Mouse (Mus musculus) intestine, embryonic 16.5 days (tissue): ENCODE data around the gene Ppp6r2. TPM values are rescaled to one million over a fixed set of nuclear protein-coding genes. Genes with fewer than 3 reads are reported as not detected.

Source experiments
- ATAC-seq: fragments of 200-750 bp; cut with Nextera tagmentation; 2 replicates; pipeline ENCODE4 v1.8.0; 2017; ENCODE audit warnings: moderate TSS enrichment, moderate library complexity
- H3K27ac ChIP-seq: fragments of 300-500 bp; sonication (generic); 2 replicates; pipeline ENCODE4 v1.5.1; 2014; ENCODE audit warnings: mild to moderate bottlenecking, low read length
- H3K27me3 ChIP-seq: fragments of 300-500 bp; sonication (generic); replicated peaks from 2 replicates; pipeline ENCODE4 v1.6.1; 2014; ENCODE audit warnings: low read length, control low read depth, mixed read lengths; ENCODE audit not compliant: control insufficient read depth, insufficient read depth
- H3K36me3 ChIP-seq: fragments of 300-500 bp; sonication (generic); 2 replicates; pipeline ENCODE4 v1.6.1; 2014; ENCODE audit warnings: low read length, control low read depth; ENCODE audit not compliant: control insufficient read depth, insufficient read depth
- H3K4me1 ChIP-seq: fragments of 300-500 bp; sonication (generic); 2 replicates; pipeline ENCODE4 v1.6.1; 2014; ENCODE audit warnings: low read length, control low read depth, mixed read lengths; ENCODE audit not compliant: control insufficient read depth, insufficient read depth
- H3K4me2 ChIP-seq: fragments of 300-500 bp; sonication (generic); 2 replicates; pipeline ENCODE4 v1.6.1; 2014; ENCODE audit warnings: low read depth, low read length, control low read depth
- H3K4me3 ChIP-seq: fragments of 300-500 bp; sonication (generic); 2 replicates; pipeline ENCODE4 v1.5.1; 2014; ENCODE audit warnings: mild to moderate bottlenecking, low read length
- H3K9ac ChIP-seq: fragments of 300-500 bp; sonication (generic); 2 replicates; pipeline ENCODE4 v1.6.1; 2014; ENCODE audit warnings: low read depth, low read length
- H3K9me3 ChIP-seq: fragments of 300-500 bp; sonication (generic); 2 replicates; pipeline ENCODE4 v1.6.1; 2016; ENCODE audit warnings: low read length, control low read depth; ENCODE audit not compliant: control insufficient read depth
- WGBS: fragments of 180-500 bp; shearing (Covaris S2); extraction: QIAGEN DNeasy Blood & Tissue Kit; methylation state at CpG from one replicate; pipeline ENCODE4 v1.1.7; 2014; 5-methylcytosine and 5-hydroxymethylcytosine counted together
- polyA plus RNA-seq: library from polyadenylated mRNA; unstranded; fragments of >200 nt; fragmentation: Nextera tagmentation; extraction: Ambion mirVana; gene quantifications from 2 replicates; pipeline ENCODE4 v1.2.1, GENCODE M21; 2015

Ppp6r2 gene
- polyA plus RNA-seq, 1 experiment from 2014 or later = 18.0 TPM

DNA sequence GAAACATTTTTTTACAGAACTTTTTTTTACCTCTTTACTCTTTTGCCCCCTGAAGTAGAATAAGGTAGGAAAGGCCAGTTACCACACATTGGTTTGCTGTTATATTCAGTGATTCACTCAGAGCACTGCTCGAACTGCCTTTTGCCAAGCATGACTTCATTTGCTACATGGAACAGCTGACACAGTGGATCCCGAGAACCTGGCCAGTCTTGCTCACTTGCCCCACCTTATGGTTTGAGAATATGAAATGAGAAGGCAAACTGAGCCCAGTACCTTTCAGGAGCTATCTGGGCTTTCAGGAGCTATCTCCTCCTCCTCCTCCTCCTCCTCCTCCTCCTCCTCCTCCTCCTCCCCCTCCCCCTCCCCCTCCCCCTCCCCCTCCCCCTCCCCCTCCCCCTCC lies 22.2 kb downstream of the Ppp6r2 start:
- no peak overlapping the region for H3K4me3 ChIP-seq
- H3K4me1 ChIP-seq = no peaks in the 10 kb centered on the region
- no peaks in the 10 kb centered on the region for H3K27me3 ChIP-seq
- no peaks in the 10 kb centered on the region for H3K36me3 ChIP-seq
- H3K9me3 ChIP-seq = no peaks in the 10 kb centered on the region
- no peak overlapping the region for H3K4me2 ChIP-seq
- no peak overlapping the region for H3K27ac ChIP-seq
- WGBS = 48% methylated on average over 2 of the region's 2 CpGs
- no peak overlapping the region for H3K9ac ChIP-seq
- ATAC-seq = no peak

- Histone ChIP-seq H3K9me3 (no peaks in the 10 kb centered on the region), H3K9ac (no peak overlapping the region), H3K4me3 (no peak overlapping the region), H3K27me3 (no peaks in the 10 kb centered on the region), H3K4me2 (no peak overlapping the region), H3K27ac (no peak overlapping the region), H3K4me1 (no peaks in the 10 kb centered on the region), H3K36me3 (no peaks in the 10 kb centered on the region)
- 87% methylated on average over 4 of the region's 4 CpGs for WGBS
- no peak for ATAC-seq
These were observed 22.7 kb downstream of the Ppp6r2 start for GRCm38 (mm10) chr15:89234052-89234451.

DNA sequence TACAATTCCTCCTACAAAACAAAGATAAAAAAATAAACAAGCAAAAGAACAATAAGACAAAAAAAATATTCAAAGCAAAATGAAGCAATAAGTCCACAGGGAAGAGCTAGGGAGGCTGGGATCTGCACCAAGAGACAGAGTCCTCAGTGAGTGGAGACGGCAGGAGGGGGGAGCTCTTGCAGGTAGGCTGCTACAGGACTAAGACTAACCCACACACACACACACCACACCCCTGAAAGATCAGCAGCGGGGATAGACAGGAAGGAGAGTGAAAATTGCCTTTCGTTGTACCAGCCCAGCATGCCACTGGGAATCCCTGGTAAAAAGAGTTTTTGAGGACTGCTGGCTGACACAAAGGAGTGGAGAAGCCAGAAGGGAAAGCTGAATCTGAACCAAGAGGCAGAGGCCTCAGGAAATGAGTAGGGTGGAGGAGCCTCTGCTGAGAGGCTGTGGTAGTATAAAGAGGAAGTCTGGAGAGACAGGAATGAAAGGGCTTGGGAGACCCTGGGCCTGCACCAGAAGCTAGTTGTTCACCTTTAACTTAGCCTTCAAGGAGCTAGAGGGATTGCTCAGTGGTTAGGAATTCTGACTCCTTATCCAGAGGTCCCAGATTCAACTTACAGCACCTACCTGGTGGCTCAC lies 28.5 kb downstream of the Ppp6r2 start:
- H3K27me3 ChIP-seq = no peaks in the 10 kb centered on the region
- ATAC-seq = no peak
- no peak overlapping the region for H3K9ac ChIP-seq
- H3K4me1 ChIP-seq = no peaks in the 10 kb centered on the region
- H3K9me3 ChIP-seq = no peaks in the 10 kb centered on the region
- peaks cover 3% of the 10 kb centered on the region; the same call in 1 of the 2 replicates for H3K36me3 ChIP-seq
- WGBS = 60% methylated on average over 3 of the region's 3 CpGs
- H3K4me3 ChIP-seq = no peak overlapping the region
- H3K27ac ChIP-seq = no peak overlapping the region
- H3K4me2 ChIP-seq = no peak overlapping the region

DNA sequence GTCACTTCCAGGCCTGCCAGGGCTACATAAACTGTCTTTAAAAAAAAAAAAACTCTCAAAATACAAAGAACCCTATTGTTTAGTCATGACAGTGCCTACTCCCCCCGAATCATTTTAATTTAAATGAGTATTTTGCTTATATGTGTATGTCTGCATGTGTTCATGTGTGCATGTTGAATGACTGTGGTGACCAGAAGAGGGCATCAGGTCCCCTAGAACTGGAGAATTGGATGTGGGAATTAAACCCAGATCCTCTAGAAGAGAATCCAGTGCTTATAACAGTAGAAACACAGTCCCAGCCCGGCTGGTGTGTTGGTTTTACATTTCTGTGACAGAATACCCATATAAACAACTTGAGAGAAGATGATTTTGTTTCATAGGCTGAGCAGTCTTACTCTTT lies 29.7 kb downstream of the Ppp6r2 start:
- Histone ChIP-seq H3K9me3 (no peaks in the 10 kb centered on the region), H3K4me1 (no peaks in the 10 kb centered on the region), H3K9ac (no peak overlapping the region), H3K4me3 (no peak overlapping the region), H3K4me2 (no peak overlapping the region), H3K27me3 (no peaks in the 10 kb centered on the region), H3K36me3 (peaks cover 3% of the 10 kb centered on the region; the same call in 1 of the 2 replicates), H3K27ac (no peak overlapping the region)
- 76% methylated on average over 2 of the region's 2 CpGs for WGBS
- ATAC-seq = no peak

GRCm38 (mm10) chr15:89249063-89249462 lies 37.7 kb downstream of the Ppp6r2 start:
- no peak overlapping the region for H3K27ac ChIP-seq
- no peak overlapping the region for H3K9ac ChIP-seq
- H3K4me3 ChIP-seq = no peak overlapping the region
- H3K4me1 ChIP-seq = no peaks in the 10 kb centered on the region
- no peaks in the 10 kb centered on the region; the same call in 1 of the 2 replicates for H3K36me3 ChIP-seq
- WGBS = 80% methylated on average over 6 of the region's 6 CpGs
- no peak for ATAC-seq
- no peaks in the 10 kb centered on the region for H3K27me3 ChIP-seq
- no peaks in the 10 kb centered on the region for H3K9me3 ChIP-seq
- H3K4me2 ChIP-seq = no peak overlapping the region

DNA sequence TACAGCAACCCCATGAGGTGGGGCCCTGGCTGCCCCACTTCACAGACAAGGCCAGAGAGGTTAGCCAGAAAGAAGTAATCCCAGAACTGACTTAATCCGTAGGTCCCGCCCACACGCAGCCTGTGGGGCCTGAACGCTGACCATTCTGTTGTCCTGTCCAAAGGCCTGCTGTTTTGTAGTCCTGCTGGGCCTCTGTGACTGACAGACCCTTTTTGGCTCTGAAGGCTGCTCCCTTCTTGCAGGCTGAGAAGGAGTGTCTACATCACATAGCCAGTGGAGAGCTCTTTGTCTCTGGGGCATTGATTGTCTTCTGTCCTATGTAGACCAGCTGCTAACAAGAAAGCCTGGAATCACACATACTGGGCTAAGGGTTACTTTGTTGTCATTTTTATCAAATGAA lies 44.0 kb downstream of the Ppp6r2 start:
- Histone ChIP-seq H3K9me3 (no peaks in the 10 kb centered on the region), H3K27me3 (no peaks in the 10 kb centered on the region), H3K9ac (no peak overlapping the region), H3K4me2 (no peak overlapping the region), H3K4me1 (no peaks in the 10 kb centered on the region), H3K4me3 (no peak overlapping the region), H3K27ac (no peak overlapping the region), H3K36me3 (0 out of 2 replicates have a peak, but pooled peaks cover 3% of the 10 kb centered on the region)
- 87% methylated on average over 4 of the region's 4 CpGs for WGBS
- no peak for ATAC-seq

GRCm38 (mm10) chr15:89258997-89259396 lies 47.6 kb downstream of the Ppp6r2 start:
- Histone ChIP-seq H3K36me3 (peaks cover 8% of the 10 kb centered on the region; the same call in 1 of the 2 replicates), H3K4me2 (no peak overlapping the region), H3K9ac (no peak overlapping the region), H3K9me3 (no peaks in the 10 kb centered on the region), H3K27ac (no peak overlapping the region), H3K4me3 (no peak overlapping the region), H3K27me3 (no peaks in the 10 kb centered on the region), H3K4me1 (no peaks in the 10 kb centered on the region)
- no peak for ATAC-seq
- WGBS = 94% methylated on average over 5 of the region's 5 CpGs

DNA sequence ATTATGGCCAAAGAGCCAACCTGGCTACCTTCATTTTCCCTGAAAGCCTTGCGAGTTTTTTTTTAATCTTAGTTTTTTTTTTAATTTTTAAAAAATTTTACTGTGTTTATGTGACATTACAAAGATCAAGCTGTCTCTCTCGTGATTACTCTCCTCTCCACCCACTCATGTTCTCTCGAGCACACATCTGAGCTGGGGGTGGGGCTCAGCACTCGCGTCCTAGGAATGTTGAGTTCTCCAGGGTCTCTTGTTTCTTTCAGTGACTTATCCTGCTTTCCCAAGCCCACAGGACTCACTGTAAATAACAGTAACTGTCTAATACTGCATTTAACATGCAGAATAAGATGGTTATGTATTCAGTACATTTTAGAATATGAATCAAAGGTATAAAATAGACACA lies 53.1 kb downstream of the Ppp6r2 start:
- no peak for ATAC-seq
- Histone ChIP-seq H3K9ac (no peak overlapping the region), H3K27me3 (no peaks in the 10 kb centered on the region), H3K9me3 (no peaks in the 10 kb centered on the region), H3K36me3 (peaks cover 6% of the 10 kb centered on the region; the same call in 1 of the 2 replicates), H3K4me3 (no peak overlapping the region), H3K27ac (no peak overlapping the region), H3K4me2 (no peak overlapping the region), H3K4me1 (no peaks in the 10 kb centered on the region)
- WGBS = 77% methylated on average over 5 of the region's 5 CpGs

- H3K4me2 ChIP-seq = no peak overlapping the region
- WGBS = 84% methylated on average over 3 of the region's 3 CpGs
- no peak overlapping the region for H3K9ac ChIP-seq
- H3K36me3 ChIP-seq = peaks cover 12% of the 10 kb centered on the region
- H3K27me3 ChIP-seq = no peaks in the 10 kb centered on the region
- no peak overlapping the region for H3K4me3 ChIP-seq
- H3K4me1 ChIP-seq = no peaks in the 10 kb centered on the region
- no peaks in the 10 kb centered on the region for H3K9me3 ChIP-seq
- no peak overlapping the region for H3K27ac ChIP-seq
- ATAC-seq = no peak
These were observed 64.1 kb downstream of the Ppp6r2 start for GRCm38 (mm10) chr15:89275497-89275896.

GRCm38 (mm10) chr15:89277366-89277765 lies 66.0 kb downstream of the Ppp6r2 start:
- Histone ChIP-seq H3K4me3 (no peak overlapping the region), H3K9me3 (no peaks in the 10 kb centered on the region), H3K9ac (no peak overlapping the region), H3K4me1 (no peaks in the 10 kb centered on the region), H3K27me3 (no peaks in the 10 kb centered on the region), H3K4me2 (no peak overlapping the region), H3K27ac (no peak overlapping the region), H3K36me3 (peaks cover 17% of the 10 kb centered on the region)
- WGBS = 90% methylated on average over 4 of the region's 4 CpGs
- no peak for ATAC-seq
